Mouse (Mus musculus) layer of hippocampus, postnatal 14 days (tissue): Measurements from ENCODE around the gene Gm6096. TPM values are rescaled to one million over a fixed set of nuclear protein-coding genes. Genes with fewer than 3 reads are reported as not detected.

Experiments
- total RNA-seq, 2 experiments: library from RNA; stranded (reverse); gene quantifications; 2 replicates each; pipeline ENCODE4 v1.2.3; 2021

Gm6096 gene
- total RNA-seq, 2 experiments from 2014 or later: not detected

Other genes with a start within 250 kb of the Gm6096 start
- gene Scgb2b27, start 237.1 kb upstream of the Gm6096 start, total RNA-seq: not detected
- not detected for gene Scgb1b27, start 229.6 kb upstream of the Gm6096 start, total RNA-seq
- not detected for gene Scgb1b30, start 155.6 kb upstream of the Gm6096 start, total RNA-seq
- 10 to 100 TPM; 13.1 to 14.1 TPM for gene Wtip, start 117.8 kb upstream of the Gm6096 start, total RNA-seq
- 10 to 100 TPM; 82.5 to 82.9 TPM for gene Uba2, start 81.4 kb upstream of the Gm6096 start, total RNA-seq
- 10 to 100 TPM; 20.6 to 24.7 TPM for gene Pdcd2l, start 54.4 kb upstream of the Gm6096 start, total RNA-seq
- gene Gpi1, start 20.7 kb upstream of the Gm6096 start, total RNA-seq: 100 to 1,000 TPM; 842 to 844 TPM
- gene 4931406P16Rik, start 62.5 kb downstream of the Gm6096 start, total RNA-seq: 10 to 100 TPM; 44.7 to 50.9 TPM
- gene Lsm14a, start 142.3 kb downstream of the Gm6096 start, total RNA-seq: 10 to 100 TPM; 71.2 to 77.8 TPM